Mouse (Mus musculus): Measurements from ENCODE around the gene Olfr586. TPM values are rescaled to one million over a fixed set of nuclear protein-coding genes. Genes with fewer than 3 reads are reported as not detected.

Olfr586 gene
- total RNA-seq (2021), result not detected
- long read RNA-seq, experiment 1, result 0 reads
- long read RNA-seq, experiment 2, result 0 reads

- DNase-seq (ENCODE audit: low spot score), result no peak
Measured at GRCm38 (mm10) chr7:103125538-103125937, at the start of gene Olfr586. Olfr586 (minus strand) TSS chr7:103125638.

- DNase-seq (ENCODE audit: low spot score), result no peak
Measured at GRCm38 (mm10) chr7:103169697-103170096, 44.3 kb upstream of the Olfr586 start.

- DNase-seq (ENCODE audit: low spot score), result no peak
Measured at GRCm38 (mm10) chr7:103156256-103156655, 30.8 kb upstream of the Olfr586 start, which contains the start of gene Olfr589. Olfr589 (minus strand) TSS chr7:103156356.

- DNase-seq (ENCODE audit: low spot score), result no peak
Measured at GRCm38 (mm10) chr7:103140579-103140978, 15.1 kb upstream of the Olfr586 start, which contains the start of gene Olfr588-ps1. Olfr588-ps1 (plus strand) TSS chr7:103140879.

- no peak for DNase-seq (ENCODE audit: low spot score)
Measured at GRCm38 (mm10) chr7:103119406-103119805, 6.0 kb downstream of the Olfr586 start.

GRCm38 (mm10) chr7:103097420-103097819 lies 28.0 kb downstream of the Olfr586 start, which contains the start of gene Olfr585:
Olfr585 (plus strand) TSS chr7:103097720.
- DNase-seq (ENCODE audit: low spot score), result no peak

- DNase-seq (ENCODE audit: low spot score), result no peak
Measured at GRCm38 (mm10) chr7:103081585-103081984, 43.9 kb downstream of the Olfr586 start, which contains the start of gene Olfr584. Olfr584 (plus strand) TSS chr7:103081885.

Other genes starting within 250 kb of the Olfr586 start
- gene Olfr568, start 248.5 kb downstream of the Olfr586 start, total RNA-seq (2021), result not detected
- gene Olfr569, start 234.8 kb downstream of the Olfr586 start, total RNA-seq (2021), result not detected
- gene Olfr570, start 231.1 kb downstream of the Olfr586 start, total RNA-seq (2021), result not detected
- gene Olfr571, start 208.1 kb downstream of the Olfr586 start, total RNA-seq (2021), result not detected
- gene Olfr572, start 201.2 kb downstream of the Olfr586 start, total RNA-seq (2021), result not detected
- not detected for gene Olfr573-ps1, start 183.1 kb downstream of the Olfr586 start, total RNA-seq (2021)
- not detected for gene Olfr574, start 177.2 kb downstream of the Olfr586 start, total RNA-seq (2021)
- gene Olfr575, start 166.9 kb downstream of the Olfr586 start, total RNA-seq (2021), result not detected
- gene Olfr576, start 163.0 kb downstream of the Olfr586 start, total RNA-seq (2021), result not detected
- gene Olfr577, start 149.7 kb downstream of the Olfr586 start, total RNA-seq (2021), result not detected
- gene Olfr578, start 136.3 kb downstream of the Olfr586 start, total RNA-seq (2021), result not detected
- gene Olfr582, start 87.6 kb downstream of the Olfr586 start, total RNA-seq (2021), result not detected
- gene Olfr583, start 74.3 kb downstream of the Olfr586 start, total RNA-seq (2021), result not detected
- gene Olfr584, start 43.8 kb downstream of the Olfr586 start, total RNA-seq (2021), result not detected
- gene Olfr585, start 27.9 kb downstream of the Olfr586 start, total RNA-seq (2021), result not detected
- gene Olfr588-ps1, start 15.2 kb upstream of the Olfr586 start, total RNA-seq (2021), result not detected
- not detected for gene Olfr589, start 30.7 kb upstream of the Olfr586 start, total RNA-seq (2021)
- gene Olfr591, start 52.7 kb upstream of the Olfr586 start, total RNA-seq (2021), result not detected
- gene Olfr592, start 59.2 kb upstream of the Olfr586 start, total RNA-seq (2021), result not detected
- gene Olfr593, start 86.2 kb upstream of the Olfr586 start, total RNA-seq (2021), result not detected
- gene Olfr594, start 91.4 kb upstream of the Olfr586 start, total RNA-seq (2021), result not detected
- not detected for gene Usp17ld, start 126.9 kb upstream of the Olfr586 start, total RNA-seq (2021)
- not detected for gene Olfr596, start 180.0 kb upstream of the Olfr586 start, total RNA-seq (2021)
- not detected for gene Olfr597, start 190.7 kb upstream of the Olfr586 start, total RNA-seq (2021)
- gene Olfr598, start 197.9 kb upstream of the Olfr586 start, total RNA-seq (2021), result not detected
- not detected for gene Olfr599, start 210.3 kb upstream of the Olfr586 start, total RNA-seq (2021)
- not detected for gene Olfr600, start 224.0 kb upstream of the Olfr586 start, total RNA-seq (2021)
- not detected for gene Olfr601, start 237.0 kb upstream of the Olfr586 start, total RNA-seq (2021)